Mouse (Mus musculus) mouse trophoblast stem cell (cell line): Measurements from ENCODE around the gene Nfia.

Experiments
- in situ Hi-C, 2 experiments: fragments of 300-500 bp; cut with MseI, MboI; formaldehyde crosslinking; loops; 2 replicates in 1 of 2; 3 replicates in 1 of 2; pipeline ENCODE4 v1.15.1; 2025

Gene Nfia

GRCm38 (mm10) chr4:97991880-97992279 is 219.3 kb downstream of the Nfia start:
- in situ Hi-C loops = no loop called here

- in situ Hi-C loops = no loop called here
These were observed 223.6 kb downstream of the Nfia start for GRCm38 (mm10) chr4:97995911-97996712.

DNA sequence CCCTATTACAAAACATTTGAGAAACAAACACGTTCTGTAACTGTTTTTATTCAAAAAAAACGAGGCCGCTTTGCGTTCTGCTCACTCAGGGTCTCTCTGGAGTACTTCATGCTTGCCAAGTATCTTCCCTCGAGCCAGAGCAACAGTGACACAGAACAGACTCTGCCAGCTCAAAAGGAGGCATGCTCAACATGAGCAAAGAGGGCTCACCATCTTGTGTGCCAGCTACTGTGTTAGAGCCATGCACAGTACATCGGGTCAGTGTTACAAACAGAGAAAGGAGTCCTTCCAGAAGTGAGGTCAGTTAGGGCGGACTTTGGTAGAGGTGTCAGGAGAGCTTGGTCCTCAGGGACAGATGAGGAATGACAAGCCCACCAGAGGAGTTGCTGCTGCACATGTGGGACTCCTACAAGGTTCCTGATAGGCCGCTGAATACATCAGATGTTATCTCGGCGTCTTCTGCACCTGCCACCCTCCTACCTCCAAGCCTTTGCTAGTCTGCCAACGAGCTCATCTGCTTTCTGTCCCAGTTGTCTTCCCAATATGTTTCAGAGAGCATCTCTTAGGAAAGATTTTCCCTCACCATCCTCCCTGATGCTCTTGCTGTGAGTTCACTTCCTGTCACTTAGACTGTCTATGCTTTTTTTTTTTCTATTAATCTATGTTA is 224.8 kb downstream of the Nfia start:
- in situ Hi-C loops = no loop called here

DNA sequence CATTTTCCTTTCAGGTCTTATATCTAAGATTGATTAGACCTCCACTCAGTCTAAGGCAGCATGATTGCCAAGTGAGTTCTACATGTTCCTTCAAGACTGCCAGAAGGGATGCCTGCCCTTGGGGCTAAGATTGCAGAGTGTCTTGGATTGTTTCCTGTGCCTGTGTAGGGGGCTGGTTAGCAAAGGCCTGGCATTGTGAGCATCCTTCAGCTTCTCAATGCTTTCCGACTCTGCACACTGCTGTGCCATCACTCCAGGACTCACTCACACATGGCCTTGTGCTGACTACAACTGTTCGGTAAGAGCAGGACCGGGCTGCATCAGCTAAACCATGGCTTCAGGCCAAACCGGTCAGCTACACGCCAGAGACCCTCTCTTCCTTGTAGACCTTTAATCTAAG is 229.7 kb downstream of the Nfia start:
- in situ Hi-C loops = no loop called here

- in situ Hi-C loops = no loop called here
These were observed 231.0 kb downstream of the Nfia start for GRCm38 (mm10) chr4:98003323-98004107.

- in situ Hi-C loops = no loop called here
These were observed 231.6 kb downstream of the Nfia start for GRCm38 (mm10) chr4:98004108-98004625.

- in situ Hi-C loops = no loop called here
These were observed 232.5 kb downstream of the Nfia start for GRCm38 (mm10) chr4:98004986-98005385.

DNA sequence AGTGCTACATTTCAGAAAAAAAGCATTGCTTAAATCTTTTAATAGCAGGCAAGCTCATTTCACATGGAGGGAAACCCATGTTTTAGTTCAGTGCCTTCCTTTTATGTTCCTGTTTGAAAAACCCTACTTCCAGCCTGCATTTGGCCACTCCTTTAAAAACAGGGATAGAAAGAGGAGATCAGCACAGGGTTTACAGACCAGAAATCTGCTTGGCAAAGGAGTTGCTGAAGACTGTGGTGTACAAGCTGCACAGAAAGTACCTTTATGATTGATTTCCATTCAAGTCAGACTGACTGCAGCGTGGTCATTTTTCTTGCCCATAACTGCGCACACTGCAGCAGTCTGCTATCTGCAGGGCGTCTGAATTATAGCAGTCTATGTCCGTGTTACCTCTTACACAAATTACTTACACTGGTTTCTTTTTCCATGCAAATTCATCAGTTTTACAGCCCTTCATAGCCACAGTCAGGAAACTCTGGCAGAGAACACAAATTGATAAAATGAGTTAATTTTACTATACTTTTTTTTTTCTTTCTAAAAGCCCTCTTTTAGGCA is 236.4 kb downstream of the Nfia start:
- in situ Hi-C loops = no loop called here

DNA sequence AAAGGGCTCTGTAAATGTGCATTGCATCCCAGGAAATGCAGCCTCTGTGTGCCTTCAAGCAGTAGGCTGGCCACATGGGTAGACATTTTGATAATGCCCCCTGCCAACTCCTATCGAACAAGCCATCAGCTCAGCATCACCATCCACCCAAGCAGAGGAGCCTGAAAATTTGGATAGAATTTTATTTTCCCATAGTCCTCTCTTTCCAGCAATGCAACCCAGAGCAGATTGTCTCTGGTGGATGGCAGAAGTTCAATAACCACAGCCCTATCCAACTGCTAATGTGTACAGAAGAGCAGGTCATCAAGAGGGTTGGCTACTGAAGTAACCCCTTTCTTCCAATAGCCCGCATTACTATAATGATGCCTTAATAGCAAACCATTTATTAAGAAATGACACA is 237.4 kb downstream of the Nfia start:
- in situ Hi-C loops = no loop called here

GRCm38 (mm10) chr4:98019811-98020210 is 247.3 kb downstream of the Nfia start:
- in situ Hi-C loops = no loop called here

GRCm38 (mm10) chr4:98020836-98021235 is 248.3 kb downstream of the Nfia start:
- in situ Hi-C loops = no loop called here

DNA sequence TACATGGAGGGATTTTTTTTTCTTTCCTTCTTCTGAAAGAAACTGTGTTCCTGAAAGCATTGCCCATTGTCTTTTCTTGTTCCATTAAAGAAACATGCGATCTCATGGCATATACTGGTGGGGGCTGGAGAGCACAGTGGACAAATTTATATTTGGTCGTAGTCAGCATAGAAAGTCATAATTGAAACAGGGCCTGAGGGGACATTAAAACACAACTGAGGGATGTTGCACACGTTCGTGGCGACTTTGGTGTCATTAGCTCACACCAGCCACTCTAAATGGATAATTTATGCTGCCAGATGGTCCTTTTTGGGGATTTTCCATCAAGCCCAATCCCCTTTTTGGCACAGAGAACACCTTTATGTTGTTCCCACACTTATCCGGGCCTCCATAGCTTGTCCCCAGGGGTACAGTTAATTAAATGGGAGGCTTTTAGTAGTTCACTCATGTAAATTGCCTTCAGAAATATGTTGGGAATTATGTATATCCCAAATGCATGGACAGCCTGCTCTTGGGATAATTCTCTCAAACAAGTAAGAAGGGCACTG is 250.8 kb downstream of the Nfia start:
- in situ Hi-C loops = no loop called here

GRCm38 (mm10) chr4:98027412-98027811 is 254.9 kb downstream of the Nfia start:
- in situ Hi-C loops = no loop called here

DNA sequence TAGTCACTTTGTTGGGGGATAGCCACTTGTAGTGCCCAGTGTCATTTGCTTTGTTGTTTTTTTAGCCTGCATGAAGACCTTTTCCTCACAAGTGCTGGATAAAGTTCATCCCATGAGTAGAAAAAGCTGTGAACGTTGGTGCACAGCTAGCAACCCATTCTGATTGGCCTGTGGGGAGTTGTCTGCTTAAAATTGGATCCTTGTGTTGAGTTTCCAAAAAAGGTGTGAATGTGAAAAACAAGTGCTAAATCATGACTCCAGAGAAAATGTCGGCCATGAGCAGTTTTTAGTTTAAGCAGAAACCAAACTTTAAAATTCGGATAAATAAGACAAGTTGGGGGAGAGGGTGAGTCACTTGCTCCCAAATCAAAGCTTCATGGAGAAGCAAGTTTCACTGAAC is 259.3 kb downstream of the Nfia start:
- in situ Hi-C loops = no loop called here

- in situ Hi-C loops = no loop called here
These were observed 259.8 kb downstream of the Nfia start for GRCm38 (mm10) chr4:98032332-98032731.

DNA sequence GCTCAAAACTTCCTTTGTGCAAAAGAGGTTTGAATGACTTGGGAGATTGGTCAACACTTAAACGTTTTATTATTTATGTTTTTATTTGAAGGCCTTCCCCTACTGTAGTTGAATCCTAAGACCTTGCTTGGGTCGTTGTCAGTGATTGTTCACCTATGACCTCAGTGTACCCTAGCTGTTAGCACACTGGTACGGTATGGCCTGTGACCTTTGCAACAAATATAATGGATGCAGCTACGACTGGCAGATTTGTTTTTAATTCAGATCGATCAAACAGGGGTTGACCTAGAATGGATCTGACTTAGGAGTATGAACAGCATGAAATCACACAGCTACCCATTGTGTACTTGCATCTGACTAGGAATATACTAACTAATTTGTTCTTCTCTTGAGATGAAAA is 266.6 kb downstream of the Nfia start:
- in situ Hi-C loops = no loop called here

DNA sequence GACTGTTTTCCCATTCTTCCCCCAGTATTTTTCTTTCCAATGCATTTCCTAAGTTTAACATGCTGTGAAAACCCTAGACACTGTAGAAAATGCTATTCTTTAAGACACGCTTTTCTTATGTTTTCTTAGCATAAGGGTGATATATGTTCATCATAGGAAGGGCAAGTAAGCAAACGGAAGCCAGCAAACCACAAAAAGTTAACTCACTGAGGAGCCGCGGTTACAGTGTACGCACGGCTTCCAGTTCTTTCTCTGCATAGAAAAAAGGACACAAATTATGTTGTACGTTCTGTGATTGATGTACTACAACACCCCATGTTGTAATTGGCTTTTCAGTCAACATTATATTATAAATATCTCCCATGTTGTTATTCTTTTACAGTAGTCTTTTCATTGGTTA is 267.6 kb downstream of the Nfia start:
- in situ Hi-C loops = no loop called here

- in situ Hi-C loops = no loop called here
These were observed 272.1 kb downstream of the Nfia start for GRCm38 (mm10) chr4:98044611-98045010.

DNA sequence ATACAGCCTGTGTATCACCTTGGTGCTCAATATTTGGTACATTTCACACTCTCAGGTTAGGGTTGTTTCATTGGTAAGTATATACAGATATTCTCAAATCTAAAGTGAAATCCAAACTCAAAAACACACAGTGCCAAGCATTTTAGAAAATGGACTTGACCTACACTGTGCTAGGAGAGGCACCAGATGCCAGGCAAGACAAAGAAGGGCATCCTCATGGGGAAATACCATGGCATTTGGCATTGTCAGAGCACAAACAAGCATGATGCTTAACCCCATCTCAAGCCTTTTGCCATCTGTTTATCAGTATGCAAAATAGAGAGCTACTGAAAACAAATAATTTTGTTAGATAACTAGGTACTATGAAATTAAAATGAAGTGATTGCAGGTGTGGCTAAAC is 274.8 kb downstream of the Nfia start:
- in situ Hi-C loops = no loop called here

DNA sequence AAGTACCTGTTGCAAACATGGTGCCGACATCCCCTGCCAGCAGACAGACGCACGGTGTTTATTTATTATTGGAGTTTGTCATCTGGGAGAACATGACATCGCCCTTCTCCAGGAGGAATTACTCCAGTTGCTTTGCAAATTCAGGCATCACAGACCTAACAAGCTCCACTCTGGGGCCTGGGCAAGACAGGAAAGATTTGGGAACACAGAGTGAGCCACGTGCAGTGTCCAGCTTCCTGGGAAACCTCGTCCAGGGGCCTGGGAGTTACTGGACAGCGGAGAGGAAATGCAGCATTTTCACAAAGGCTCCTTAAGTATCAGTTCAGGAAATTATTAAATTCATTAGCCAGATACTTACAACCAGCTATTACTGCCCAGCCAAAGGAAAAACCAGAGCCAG is 277.1 kb downstream of the Nfia start:
- in situ Hi-C loops = no loop called here

GRCm38 (mm10) chr4:98050003-98050620 is 277.6 kb downstream of the Nfia start:
- in situ Hi-C loops = no loop called here
